Comparison of ENCODE assay signal across 8 mouse cellular contexts in the genomic region with DNA sequence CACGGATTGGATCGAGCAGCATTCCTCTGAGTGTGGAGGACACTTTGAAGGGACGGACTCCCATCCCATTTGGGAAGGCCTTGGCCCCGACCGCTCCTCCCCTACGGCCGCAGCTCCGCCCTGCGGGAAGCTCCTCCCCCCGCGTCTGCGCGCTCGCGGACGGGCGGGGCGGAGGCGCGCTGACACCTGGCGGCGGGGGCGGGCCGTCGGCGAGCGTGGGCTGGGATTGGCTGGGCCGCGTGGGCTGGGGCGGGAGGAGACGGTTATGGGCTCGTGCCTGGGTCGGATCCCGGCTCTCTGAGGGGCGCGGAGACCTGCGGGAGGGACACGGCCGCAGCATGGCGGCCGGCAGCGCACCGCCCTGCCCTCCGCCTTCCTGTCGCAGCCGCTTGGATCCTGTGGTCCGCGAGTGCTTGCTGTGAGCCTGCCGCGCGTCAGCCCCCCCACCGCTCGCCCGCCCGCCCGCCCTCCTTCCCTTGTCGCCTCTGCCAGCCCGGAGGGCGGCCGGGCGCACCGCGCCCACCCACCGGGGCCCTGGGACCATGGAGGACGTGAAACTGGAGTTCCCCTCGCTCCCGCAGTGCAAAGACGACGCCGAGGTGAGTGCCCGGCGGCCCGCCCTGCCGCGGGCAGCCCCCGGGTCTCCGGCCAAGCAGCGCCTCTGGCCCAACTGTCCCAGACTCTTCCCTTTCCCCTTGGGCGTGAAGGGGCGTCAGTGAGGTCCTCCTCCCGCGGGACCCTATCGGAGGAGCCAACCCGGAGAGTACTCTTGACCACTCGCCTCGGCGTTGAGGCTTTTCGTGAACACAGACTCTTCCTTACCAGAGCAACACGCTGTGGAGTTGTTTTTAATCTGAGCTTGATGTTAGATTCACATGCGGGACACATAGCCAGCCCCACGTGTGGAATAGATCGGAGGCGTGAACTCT. TPM values are rescaled to one million over a fixed set of nuclear protein-coding genes. Genes with fewer than 3 reads are reported as not detected.
DNase-seq lines count a peak whose midpoint lies in the region; ATAC-seq and TF ChIP-seq lines count a peak whose summit lies in the region.

Gene Styx, plus strand, starts transcription at position 163 of the 929 bp plus-strand sequence.

- peak within 1 kb of the TSS; percentile 92 for H3K4me3 ChIP-seq in E14TG2a.4 (replicated peaks; ENCODE audit: low read length)
- peak within 1 kb of the TSS; percentile 80 for H3K4me3 ChIP-seq in forebrain, embryonic 13.5 days
- peak within 1 kb of the TSS; percentile 67 for H3K4me3 ChIP-seq in liver, postnatal 0 days (ENCODE audit: low read depth, low read length)
- peak within 1 kb of the TSS; percentile 71 for H3K4me3 ChIP-seq in neural tube, embryonic 14.5 days (ENCODE audit: low read depth, low read length)

- no peaks in the 10 kb centered on the region for H3K27me3 ChIP-seq in E14TG2a.4 (ENCODE audit: insufficient read depth, low read length)
- H3K27me3 ChIP-seq in forebrain, embryonic 13.5 days = no peaks in the 10 kb centered on the region
- no peaks in the 10 kb centered on the region for H3K27me3 ChIP-seq in liver, postnatal 0 days (ENCODE audit: insufficient read depth, low read length)
- H3K27me3 ChIP-seq in neural tube, embryonic 14.5 days (ENCODE audit: control insufficient read depth, insufficient read depth, low read length) = no peaks in the 10 kb centered on the region

- no peak for TF ChIP-seq CTCF in E14TG2a.4 (conservative IDR thresholded peaks at IDR 0.05; ENCODE audit: low read length)
- TF ChIP-seq CTCF in liver, postnatal 0 days (IDR thresholded peaks at IDR 0.05; ENCODE audit: low read depth) = 0 out of 2 replicates have a peak, but pooled peaks have one; percentile 5

- peak within 1 kb of the TSS; percentile 61; the same call in 1 of the 2 replicates for H3K27ac ChIP-seq in forebrain, embryonic 13.5 days
- peak within 1 kb of the TSS; percentile 75 for H3K27ac ChIP-seq in liver, postnatal 0 days (ENCODE audit: low read depth)
- H3K27ac ChIP-seq in neural tube, embryonic 14.5 days (ENCODE audit: low read depth, low read length) = peak within 1 kb of the TSS; percentile 67

- no peak for TF ChIP-seq EP300 in liver, postnatal 0 days (IDR thresholded peaks at IDR 0.05; ENCODE audit: low read depth)

- peak within 1 kb of the TSS; percentile 79 for H3K9ac ChIP-seq in forebrain, embryonic 13.5 days
- peak within 1 kb of the TSS; percentile 78 for H3K9ac ChIP-seq in liver, postnatal 0 days (replicated peaks)
- H3K9ac ChIP-seq in neural tube, embryonic 14.5 days (replicated peaks; ENCODE audit: low read depth, low read length) = peak within 1 kb of the TSS; percentile 62

- no peaks in the 10 kb centered on the region for H3K9me3 ChIP-seq in E14TG2a.4 (ENCODE audit: low read length)
- H3K9me3 ChIP-seq in forebrain, embryonic 13.5 days (replicated peaks) = no peaks in the 10 kb centered on the region
- H3K9me3 ChIP-seq in liver, postnatal 0 days (ENCODE audit: low read length) = no peaks in the 10 kb centered on the region
- no peaks in the 10 kb centered on the region for H3K9me3 ChIP-seq in neural tube, embryonic 14.5 days (ENCODE audit: control insufficient read depth, low read length)

- peak; percentile 89 for DNase-seq in c-Kit-positive CD71-positive TER-119-positive erythroid progenitor cells, embryonic 14.5 days (ENCODE audit: low spot score)
- DNase-seq in heart, postnatal 10 days = peak; percentile 96 to 97
- peak; percentile 66 for DNase-seq in large intestine, adult 2 months (ENCODE audit: low read depth, low spot score)
- DNase-seq in liver, postnatal 0 days = peak; percentile 98
- peak; percentile 99 for DNase-seq in testis, postnatal 10 days (ENCODE audit: low spot score)

- H3K36me3 ChIP-seq in E14TG2a.4 (ENCODE audit: insufficient read depth, low read length) = peaks cover 49% of the 10 kb centered on the region
- H3K36me3 ChIP-seq in forebrain, embryonic 13.5 days (ENCODE audit: poor library complexity, severe bottlenecking) = peaks cover 24% of the 10 kb centered on the region
- peaks cover 22% of the 10 kb centered on the region for H3K36me3 ChIP-seq in liver, postnatal 0 days (replicated peaks; ENCODE audit: insufficient read depth, low read length)
- H3K36me3 ChIP-seq in neural tube, embryonic 14.5 days (ENCODE audit: control insufficient read depth, insufficient read depth, low read length) = peaks cover 16% of the 10 kb centered on the region

- WGBS in forebrain, embryonic 13.5 days = under 1% methylated on average over 48 of the region's 93 CpGs
- WGBS in large intestine, adult 2 months = under 1% methylated on average over 85 of the region's 93 CpGs
- 0% methylated on average over 78 of the region's 93 CpGs for WGBS in liver, postnatal 0 days (ENCODE audit: insufficient replicate concordance)
- under 1% methylated on average over 64 of the region's 93 CpGs for WGBS in neural tube, embryonic 14.5 days

- H3K4me1 ChIP-seq in E14TG2a.4 (replicated peaks; ENCODE audit: low read depth, low read length) = peaks cover 20% of the 10 kb centered on the region
- peaks cover 15% of the 10 kb centered on the region for H3K4me1 ChIP-seq in forebrain, embryonic 13.5 days
- H3K4me1 ChIP-seq in liver, postnatal 0 days (ENCODE audit: insufficient read depth) = peaks cover 6% of the 10 kb centered on the region; the same call in 1 of the 2 replicates
- 0 out of 2 replicates have a peak, but pooled peaks cover 6% of the 10 kb centered on the region for H3K4me1 ChIP-seq in neural tube, embryonic 14.5 days (ENCODE audit: control insufficient read depth, insufficient read depth, low read length)

- intact Hi-C loops in heart, postnatal 10 days (cut with DNase I) = loop anchor here (2.0 to 5.0 kb wide), 2 partner anchors 20 to 176 kb away; no protein-coding TSS in a partner anchor

- peak within 1 kb of the TSS; percentile 73 for H3K4me2 ChIP-seq in forebrain, embryonic 13.5 days
- peak within 1 kb of the TSS; percentile 92 for H3K4me2 ChIP-seq in liver, postnatal 0 days (ENCODE audit: low read depth, low read length)
- H3K4me2 ChIP-seq in neural tube, embryonic 14.5 days (ENCODE audit: low read depth, low read length) = peak within 1 kb of the TSS; percentile 83

- peak; percentile 99 for ATAC-seq in forebrain, embryonic 13.5 days
- ATAC-seq in liver, postnatal 0 days = peak; percentile 99
- peak; percentile 98 for ATAC-seq in neural tube, embryonic 14.5 days (ENCODE audit: low read depth)

RNA-seq across cellular contexts. Expression of gene Styx, which starts in this region (rescaled TPM):
- polyA plus RNA-seq in forebrain, embryonic 13.5 days (2015; fragmentation: Nextera tagmentation; extraction: Ambion mirVana) = 49.3 and 50.9 TPM in 2 replicates
- 10 to 100 TPM; 37.3 to 51.1 TPM for total RNA-seq in heart, postnatal 10 days (2021)
- polyA plus RNA-seq in large intestine, adult 2 months (2012; rRNA removed) = 1.5 and 4.0 TPM in 2 replicates
- 18.1 and 21.8 TPM in 2 replicates for polyA plus RNA-seq in liver, postnatal 0 days (2015; fragmentation: Nextera tagmentation; extraction: Ambion mirVana)
- 74.1 and 76.1 TPM in 2 replicates for polyA plus RNA-seq in neural tube, embryonic 14.5 days (2014; fragmentation: Nextera tagmentation; extraction: Ambion mirVana)

Comparison
In these comparisons a context has a peak if more than half of its experiments do, and no peak if none do; other contexts are left out.
1. Peak in every context shown above with its lines: DNase-seq, ATAC-seq, H3K4me3 ChIP-seq and H3K27ac ChIP-seq.